Mouse (Mus musculus) cerebellum, adult 18-20 months (tissue): ENCODE data around the gene Fastkd5.

Experiments used
- DNase-seq, 2 experiments: peaks; one replicate each; pipeline ENCODE4 v3.0.0; 2021

Gene Fastkd5

GRCm38 (mm10) chr2:130634006-130634738, 4.3 kb upstream of the Fastkd5 start:
- DNase-seq, result peak; percentile 86 to 88

GRCm38 (mm10) chr2:130632887-130633675, 3.3 kb upstream of the Fastkd5 start:
- peak in 1 of 2 experiments; percentile 16 for DNase-seq

- DNase-seq, result peak in 1 of 2 experiments; percentile 17
Observed at GRCm38 (mm10) chr2:130632416-130632815, 2.6 kb upstream of the Fastkd5 start.

- no peak for DNase-seq
Observed at GRCm38 (mm10) chr2:130629080-130629838, 568 bp downstream of the Fastkd5 start.

GRCm38 (mm10) chr2:130628424-130628823, 1.4 kb downstream of the Fastkd5 start:
- peak in 1 of 2 experiments; percentile 15 for DNase-seq

GRCm38 (mm10) chr2:130618972-130619371, 10.9 kb downstream of the Fastkd5 start:
- no peak for DNase-seq

- DNase-seq, result peak; percentile 47 to 48
Observed at GRCm38 (mm10) chr2:130613091-130613490, 16.7 kb downstream of the Fastkd5 start.

- no peak for DNase-seq
Observed at GRCm38 (mm10) chr2:130602195-130602594, 27.6 kb downstream of the Fastkd5 start.

GRCm38 (mm10) chr2:130598399-130598798, 31.4 kb downstream of the Fastkd5 start:
- DNase-seq, result no peak

- DNase-seq, result peak; percentile 38 to 46
Observed at GRCm38 (mm10) chr2:130597601-130598010, 32.2 kb downstream of the Fastkd5 start.

- no peak for DNase-seq
Observed at GRCm38 (mm10) chr2:130595596-130595995, 34.2 kb downstream of the Fastkd5 start.

- DNase-seq, result no peak
Observed at GRCm38 (mm10) chr2:130591016-130591415, 38.8 kb downstream of the Fastkd5 start.

- no peak for DNase-seq
Observed at GRCm38 (mm10) chr2:130589761-130590160, 40.1 kb downstream of the Fastkd5 start.

GRCm38 (mm10) chr2:130589157-130589556, 40.7 kb downstream of the Fastkd5 start:
- no peak for DNase-seq

GRCm38 (mm10) chr2:130588373-130588772, 41.5 kb downstream of the Fastkd5 start:
- no peak for DNase-seq

- no peak for DNase-seq
Observed at GRCm38 (mm10) chr2:130586016-130586415, 43.8 kb downstream of the Fastkd5 start.

- DNase-seq, result no peak
Observed at GRCm38 (mm10) chr2:130583902-130584560, 45.8 kb downstream of the Fastkd5 start.

GRCm38 (mm10) chr2:130582552-130582951, 47.3 kb downstream of the Fastkd5 start, which contains the start of gene Avp:
TSS of gene Avp (minus strand) at chr2:130582554.
- no peak for DNase-seq

GRCm38 (mm10) chr2:130581201-130581600, 48.6 kb downstream of the Fastkd5 start:
- DNase-seq, result no peak

GRCm38 (mm10) chr2:130579791-130580190, 50.0 kb downstream of the Fastkd5 start:
- no peak for DNase-seq

- peak; percentile 69 to 76 for DNase-seq
Observed at GRCm38 (mm10) chr2:130578148-130578547, 51.7 kb downstream of the Fastkd5 start.

- peak in 1 of 2 experiments; percentile 39 for DNase-seq
Observed at GRCm38 (mm10) chr2:130577632-130578031, 52.2 kb downstream of the Fastkd5 start.

- no peak for DNase-seq
Observed at GRCm38 (mm10) chr2:130577021-130577420, 52.8 kb downstream of the Fastkd5 start.
